Mouse (Mus musculus) cerebellum, adult 2 months (tissue): Measurements from ENCODE around the gene 4921504E06Rik. TPM values are rescaled to one million over a fixed set of nuclear protein-coding genes. Genes with fewer than 3 reads are reported as not detected.

Source experiments
- DNase-seq, 2 experiments: peaks; one replicate each; pipeline ENCODE4 v3.0.0; 2021
- H3K27ac ChIP-seq: fragments of 200-500 bp; 2 replicates; pipeline ENCODE4 v1.5.1; 2012; ENCODE audit warnings: low read length, control low read depth, inconsistent platforms; ENCODE audit not compliant: insufficient read depth
- H3K27me3 ChIP-seq: fragments of 200-500 bp; 2 replicates; pipeline ENCODE4 v1.6.1; 2012; ENCODE audit warnings: inconsistent platforms, mild to moderate bottlenecking, low read length, moderate library complexity; ENCODE audit not compliant: control insufficient read depth, insufficient read depth
- H3K4me1 ChIP-seq: fragments of 200-500 bp; 2 replicates; pipeline ENCODE4 v1.6.1; 2011; ENCODE audit warnings: low read length; ENCODE audit not compliant: control insufficient read depth, insufficient read depth
- H3K4me3 ChIP-seq: fragments of 200-500 bp; replicated peaks from 2 replicates; pipeline ENCODE3; 2011; ENCODE audit warnings: mild to moderate bottlenecking, low read depth, low read length, control low read depth; ENCODE audit not compliant: insufficient read depth
- CTCF ChIP-seq: fragments of 200-500 bp; IDR thresholded peaks from 2 replicates; pipeline ENCODE4 v1.5.1; 2011; ENCODE audit warnings: low read depth, mild to moderate bottlenecking, control low read depth, low read length, moderate library complexity, borderline replicate concordance; ENCODE audit not compliant: insufficient read depth
- POLR2A ChIP-seq: fragments of 200-500 bp; IDR thresholded peaks from 2 replicates; pipeline ENCODE4 v1.6.1; 2011; ENCODE audit warnings: low read length, control low read depth, borderline replicate concordance; ENCODE audit not compliant: insufficient read depth
- WGBS: fragments of 180-500 bp; shearing (Covaris S2); methylation state at CpG from one replicate; pipeline ENCODE4 v1.1.7; 2018; 5-methylcytosine and 5-hydroxymethylcytosine counted together
- polyA plus RNA-seq: library from polyadenylated mRNA; depleted of rRNA; stranded (reverse); fragments of >200 nt; gene quantifications from 2 replicates; pipeline ENCODE4 v1.2.3, GENCODE M21; 2012

The 4921504E06Rik gene
- polyA plus RNA-seq, 1 experiment: not detected

DNA sequence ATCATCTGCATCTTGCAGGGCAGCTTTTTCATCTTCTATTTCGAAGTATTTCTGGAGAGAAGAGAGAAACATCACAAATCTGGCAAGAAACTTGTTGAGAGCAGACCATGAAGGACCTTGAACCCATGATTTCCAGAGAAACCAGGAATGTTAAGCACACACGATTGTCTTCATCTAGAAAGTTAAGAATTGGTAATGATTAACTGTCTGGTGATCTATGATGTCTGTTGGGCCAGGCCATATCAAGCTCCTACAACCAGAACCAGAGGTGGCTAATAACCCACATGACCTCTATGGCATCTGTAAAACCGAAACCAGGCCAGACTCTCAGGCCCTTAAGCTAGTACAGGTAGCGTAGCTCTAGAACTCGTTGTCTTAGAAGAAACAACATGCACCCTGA lies 29.6 kb downstream of the 4921504E06Rik start:
- 83% methylated on average over 5 of the region's 5 CpGs for WGBS

DNA sequence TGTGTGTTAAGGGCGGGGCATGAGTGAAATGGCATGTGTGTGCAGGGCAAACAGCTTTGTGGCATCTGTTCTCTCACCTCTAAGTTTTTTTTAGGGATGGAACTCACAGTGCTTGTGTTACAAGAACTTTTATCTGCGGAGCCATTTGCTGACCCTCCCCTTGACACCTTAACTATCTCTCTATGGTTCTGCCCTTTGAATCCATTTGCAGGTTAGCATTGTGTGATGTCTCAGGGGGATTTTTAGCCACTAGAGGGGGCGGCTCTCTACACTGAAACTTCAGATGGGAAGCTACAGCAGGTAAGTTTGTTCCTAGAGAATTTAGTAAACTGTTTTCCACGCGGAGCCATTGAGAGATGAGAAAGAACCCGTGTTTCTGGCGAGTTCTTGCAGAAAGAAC lies 32.1 kb downstream of the 4921504E06Rik start:
- Histone ChIP-seq H3K4me3 (no peak overlapping the region), H3K4me1 (no peaks in the 10 kb centered on the region), H3K27ac (no peak overlapping the region), H3K27me3 (no peaks in the 10 kb centered on the region; the same call in 1 of the 2 replicates)
- TF ChIP-seq CTCF (no peak), POLR2A (no peak)
- DNase-seq: peak in 1 of 2 experiments; percentile 3
- 40% methylated on average over 7 of the region's 7 CpGs for WGBS

More for the DNA sequence above, 29.6 kb downstream of the 4921504E06Rik start:
- no peaks in the 10 kb centered on the region for H3K4me1 ChIP-seq
- no peak overlapping the region for H3K27ac ChIP-seq
- no peak for TF ChIP-seq CTCF
- no peak for TF ChIP-seq POLR2A
- no peaks in the 10 kb centered on the region; the same call in 1 of the 2 replicates for H3K27me3 ChIP-seq
- no peak for DNase-seq
- H3K4me3 ChIP-seq: no peak overlapping the region

GRCm38 (mm10) chr2:19520617-19521016 lies 33.1 kb downstream of the 4921504E06Rik start:
- WGBS: 44% methylated on average over 2 of the region's 2 CpGs
- no peak for TF ChIP-seq CTCF
- no peak for TF ChIP-seq POLR2A
- no peak for DNase-seq
- Histone ChIP-seq H3K27me3 (no peaks in the 10 kb centered on the region; the same call in 1 of the 2 replicates), H3K27ac (no peak overlapping the region), H3K4me3 (no peak overlapping the region), H3K4me1 (no peaks in the 10 kb centered on the region)

DNA sequence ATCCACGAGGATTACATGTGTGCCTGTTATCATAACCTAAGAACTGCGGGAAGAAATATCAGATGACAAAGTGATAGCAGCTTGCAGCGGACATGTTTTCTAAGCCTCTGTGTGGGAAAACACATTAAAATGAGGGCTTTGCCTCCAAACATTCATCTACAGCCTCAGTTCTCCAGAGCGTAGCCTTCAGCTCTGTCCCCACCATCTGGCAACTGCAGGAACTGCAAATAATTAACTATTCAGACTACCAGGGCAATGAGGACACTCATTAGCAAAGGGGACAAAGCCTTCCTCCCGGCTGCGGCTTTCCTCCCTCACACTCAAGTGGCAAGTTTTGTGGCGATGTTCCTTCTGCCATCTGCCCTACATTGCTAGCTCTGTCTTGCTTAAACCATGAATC lies 33.9 kb downstream of the 4921504E06Rik start:
- DNase-seq: peak; percentile 36 to 47
- WGBS: 3% methylated on average over 7 of the region's 7 CpGs
- Histone ChIP-seq H3K4me1 (no peaks in the 10 kb centered on the region), H3K27me3 (no peaks in the 10 kb centered on the region; the same call in 1 of the 2 replicates), H3K27ac (no peak overlapping the region), H3K4me3 (no peak overlapping the region)
- no peak for TF ChIP-seq POLR2A
- TF ChIP-seq CTCF: peak; percentile 68

GRCm38 (mm10) chr2:19517952-19518351 lies 35.8 kb downstream of the 4921504E06Rik start:
- no peak overlapping the region for H3K4me3 ChIP-seq
- no peak for TF ChIP-seq POLR2A
- no peak for TF ChIP-seq CTCF
- 16% methylated on average over 13 of the region's 13 CpGs for WGBS

DNA sequence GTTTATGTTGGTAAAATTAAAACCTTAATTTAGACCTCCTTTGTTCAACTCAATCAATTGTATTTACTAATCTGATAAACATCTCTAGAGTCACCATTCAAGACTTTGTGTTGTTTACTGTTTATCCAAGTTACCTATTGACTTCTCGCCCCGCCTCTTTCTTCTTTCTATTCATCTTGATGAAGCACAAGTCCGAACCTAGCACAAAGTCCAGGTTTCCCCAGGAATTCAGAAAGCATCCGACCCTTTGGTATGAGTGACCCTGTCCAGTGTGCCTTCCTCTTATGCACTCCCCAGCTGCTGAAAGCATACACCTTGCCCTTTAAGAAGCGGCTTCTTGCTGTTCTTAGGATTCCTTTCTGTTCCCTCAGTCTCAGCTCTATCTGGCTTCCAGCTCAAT lies 41.3 kb downstream of the 4921504E06Rik start:
- no peak for DNase-seq

More at GRCm38 (mm10) chr2:19517952-19518351, 35.8 kb downstream of the 4921504E06Rik start:
- H3K27me3 ChIP-seq: no peaks in the 10 kb centered on the region; the same call in 1 of the 2 replicates
- DNase-seq: no peak
- H3K27ac ChIP-seq: no peak overlapping the region
- no peaks in the 10 kb centered on the region for H3K4me1 ChIP-seq

DNA sequence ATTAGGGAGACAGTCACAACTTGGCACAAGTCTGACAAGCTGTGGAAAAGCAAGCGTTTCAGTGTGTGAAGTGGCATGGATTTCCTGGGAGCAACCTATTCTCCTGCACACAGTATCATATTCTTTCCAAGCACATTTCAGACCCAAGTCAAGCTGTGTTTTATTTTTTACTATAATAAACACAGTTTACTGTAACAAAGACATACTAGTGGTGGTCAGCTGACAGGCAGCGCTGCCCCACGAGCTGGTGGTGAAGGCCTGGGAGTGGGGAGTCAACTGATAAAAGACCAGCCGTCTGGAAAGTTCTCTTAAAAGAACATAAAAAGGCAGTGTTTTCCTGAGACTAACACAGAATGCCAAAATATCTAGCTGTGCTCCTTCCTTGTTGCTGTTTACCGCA lies 42.7 kb downstream of the 4921504E06Rik start:
- TF ChIP-seq CTCF: no peak
- TF ChIP-seq POLR2A: no peak
- no peaks in the 10 kb centered on the region for H3K4me1 ChIP-seq
- H3K27me3 ChIP-seq: no peaks in the 10 kb centered on the region
- no peak for DNase-seq
- H3K4me3 ChIP-seq: no peak overlapping the region
- no peak overlapping the region for H3K27ac ChIP-seq
- WGBS: 38% methylated on average over 5 of the region's 5 CpGs

More for the DNA sequence above, 41.3 kb downstream of the 4921504E06Rik start:
- H3K4me1 ChIP-seq: no peaks in the 10 kb centered on the region
- H3K27me3 ChIP-seq: no peaks in the 10 kb centered on the region
- H3K4me3 ChIP-seq: no peak overlapping the region
- WGBS: 78% methylated on average over 5 of the region's 5 CpGs
- no peak overlapping the region for H3K27ac ChIP-seq
- TF ChIP-seq CTCF (no peak), POLR2A (no peak)

- Histone ChIP-seq H3K27ac (no peak overlapping the region), H3K27me3 (no peaks in the 10 kb centered on the region), H3K4me1 (no peaks in the 10 kb centered on the region), H3K4me3 (no peak overlapping the region)
- no peak for TF ChIP-seq CTCF
- no peak for TF ChIP-seq POLR2A
- DNase-seq: no peak
- 78% methylated on average over 1 of the region's 1 CpGs for WGBS
Measured at GRCm38 (mm10) chr2:19505744-19506143, 48.0 kb downstream of the 4921504E06Rik start.
